Mouse (Mus musculus) olfactory bulb, adult 2 months (tissue): ENCODE data around the gene Uba52. TPM values are rescaled to one million over a fixed set of nuclear protein-coding genes. Genes with fewer than 3 reads are reported as not detected.
A peak's percentile ranks its signal among the peaks of the same experiment; 100 is the strongest.

Experiments used
- H3K27ac ChIP-seq: fragments of 200-500 bp; 2 replicates; pipeline ENCODE4 v1.5.1; 2012; ENCODE audit warnings: low read depth, low read length; ENCODE audit not compliant: insufficient read depth
- H3K4me1 ChIP-seq: fragments of 200-500 bp; 2 replicates; pipeline ENCODE4 v1.6.1; 2012; ENCODE audit warnings: low read length; ENCODE audit not compliant: control insufficient read depth, insufficient read depth
- H3K4me3 ChIP-seq: fragments of 200-500 bp; 2 replicates; pipeline ENCODE4 v1.5.1; 2012; ENCODE audit warnings: mild to moderate bottlenecking, low read depth, low read length, moderate library complexity; ENCODE audit not compliant: insufficient read depth
- CTCF ChIP-seq: fragments of 200-500 bp; IDR thresholded peaks from 2 replicates; pipeline ENCODE4 v1.5.1; 2012; ENCODE audit warnings: low read depth, mild to moderate bottlenecking, low read length, moderate library complexity; ENCODE audit not compliant: insufficient read depth
- POLR2A ChIP-seq: fragments of 200-500 bp; IDR thresholded peaks from 2 replicates; pipeline ENCODE4 v1.6.1; 2012; ENCODE audit warnings: mild to moderate bottlenecking, low read depth, low read length, moderate library complexity; ENCODE audit not compliant: insufficient read depth
- WGBS: fragments of 180-500 bp; shearing (Covaris S2); methylation state at CpG from one replicate; pipeline ENCODE4 v1.1.7; 2018; 5-methylcytosine and 5-hydroxymethylcytosine counted together
- polyA plus RNA-seq: library from polyadenylated mRNA; stranded (reverse); fragments of >200 nt; gene quantifications from 2 replicates; pipeline ENCODE4 v1.2.4, GENCODE M21; 2012; ENCODE audit warnings: low replicate concordance; ENCODE audit not compliant: missing spikeins, insufficient read depth, insufficient read length

The Uba52 gene
- polyA plus RNA-seq, 1 experiment = not detected

GRCm38 (mm10) chr8:70538024-70538579, 27.5 kb upstream of the Uba52 start:
- peak overlapping the region; percentile 46; the same call in 1 of the 2 replicates for H3K27ac ChIP-seq
- peak overlapping the region; percentile 56 for H3K4me3 ChIP-seq
- TF ChIP-seq POLR2A (no peak), CTCF (no peak)
- WGBS = 15% methylated on average over 24 of the region's 24 CpGs
- H3K4me1 ChIP-seq = peaks cover 18% of the 10 kb centered on the region

DNA sequence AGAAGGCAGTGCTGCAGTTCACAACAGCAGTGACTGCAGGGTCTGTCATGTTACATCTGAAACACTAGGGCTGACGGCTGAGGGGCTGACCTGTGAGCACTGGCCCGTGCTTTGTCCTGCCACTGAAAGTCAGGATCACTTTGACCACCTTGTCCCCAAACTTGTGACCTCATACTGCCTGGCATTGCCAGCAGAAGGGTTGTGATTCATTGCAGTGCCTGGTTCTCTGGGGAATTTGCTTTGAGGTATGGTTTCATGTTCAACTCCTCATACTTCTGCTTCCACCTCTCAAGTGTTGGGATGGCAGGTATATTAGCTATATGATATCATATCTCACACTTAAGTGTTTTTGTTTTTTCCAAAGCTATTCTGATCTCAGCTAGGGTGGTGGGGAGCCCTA, 25.1 kb upstream of the Uba52 start:
- TF ChIP-seq POLR2A (no peak), CTCF (no peak)
- H3K4me1 ChIP-seq = peaks cover 13% of the 10 kb centered on the region
- no peak overlapping the region for H3K27ac ChIP-seq
- H3K4me3 ChIP-seq = no peak overlapping the region
- 91% methylated on average over 2 of the region's 2 CpGs for WGBS

GRCm38 (mm10) chr8:70535221-70535620, 24.6 kb upstream of the Uba52 start:
- no peak overlapping the region for H3K27ac ChIP-seq
- no peak for TF ChIP-seq CTCF
- no peak for TF ChIP-seq POLR2A
- 83% methylated on average over 3 of the region's 3 CpGs for WGBS
- no peak overlapping the region for H3K4me3 ChIP-seq
- peaks cover 8% of the 10 kb centered on the region for H3K4me1 ChIP-seq

DNA sequence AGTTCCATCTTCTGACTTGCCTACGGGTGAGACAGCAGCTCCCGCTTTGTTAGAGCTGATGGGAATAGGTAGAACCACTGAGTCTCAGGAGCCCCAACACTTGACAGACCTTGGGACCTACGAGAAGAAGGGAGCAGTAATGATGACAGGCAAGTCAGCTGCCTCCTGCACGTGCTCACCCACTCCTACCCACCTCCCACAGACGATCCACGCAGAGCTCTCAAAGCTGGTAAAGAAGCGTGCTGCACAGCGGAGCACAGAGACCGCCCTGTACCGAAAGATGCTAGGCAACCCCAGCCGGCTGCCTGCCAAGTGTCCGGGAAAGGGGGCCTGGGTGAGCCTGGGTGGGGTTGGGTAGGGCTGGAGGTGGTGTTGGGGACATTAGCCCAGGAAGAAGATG, 23.7 kb upstream of the Uba52 start:
- H3K4me3 ChIP-seq = no peak overlapping the region
- H3K27ac ChIP-seq = no peak overlapping the region
- TF ChIP-seq CTCF = no peak
- no peak for TF ChIP-seq POLR2A
- H3K4me1 ChIP-seq = peaks cover 15% of the 10 kb centered on the region
- 72% methylated on average over 12 of the region's 12 CpGs for WGBS

GRCm38 (mm10) chr8:70530314-70530713, 19.7 kb upstream of the Uba52 start:
- WGBS = 80% methylated on average over 2 of the region's 2 CpGs
- Histone ChIP-seq H3K27ac (no peak overlapping the region), H3K4me3 (no peak overlapping the region), H3K4me1 (peaks cover 14% of the 10 kb centered on the region)
- TF ChIP-seq CTCF (no peak), POLR2A (no peak)

- Histone ChIP-seq H3K27ac (no peak overlapping the region), H3K4me3 (no peak overlapping the region), H3K4me1 (peaks cover 14% of the 10 kb centered on the region)
- TF ChIP-seq CTCF (no peak), POLR2A (no peak)
- 72% methylated on average over 3 of the region's 3 CpGs for WGBS
Measured at GRCm38 (mm10) chr8:70529741-70530161, 19.1 kb upstream of the Uba52 start.

DNA sequence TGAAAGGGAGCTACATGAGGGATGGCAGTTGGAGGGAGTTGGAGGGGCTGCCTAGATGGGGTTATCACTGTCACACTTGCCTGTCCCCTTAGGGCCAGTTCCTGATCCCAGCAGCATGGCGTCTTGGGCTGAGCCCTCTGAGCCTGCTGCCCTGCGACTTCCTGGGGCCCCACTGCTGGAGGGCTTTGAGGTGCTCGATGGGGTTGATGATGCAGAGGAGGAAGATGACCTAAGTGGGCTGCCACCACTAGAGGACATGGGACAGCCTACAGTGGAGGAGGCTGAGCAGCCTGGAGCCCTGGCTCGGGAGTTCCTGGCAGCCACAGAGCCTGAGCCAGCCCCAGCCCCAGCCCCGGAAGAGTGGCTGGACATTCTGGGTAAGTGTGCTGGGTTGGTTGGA, 18.7 kb upstream of the Uba52 start:
- H3K4me1 ChIP-seq = peaks cover 13% of the 10 kb centered on the region
- TF ChIP-seq POLR2A (no peak), CTCF (no peak)
- no peak overlapping the region for H3K27ac ChIP-seq
- no peak overlapping the region for H3K4me3 ChIP-seq
- WGBS = 70% methylated on average over 5 of the region's 5 CpGs

DNA sequence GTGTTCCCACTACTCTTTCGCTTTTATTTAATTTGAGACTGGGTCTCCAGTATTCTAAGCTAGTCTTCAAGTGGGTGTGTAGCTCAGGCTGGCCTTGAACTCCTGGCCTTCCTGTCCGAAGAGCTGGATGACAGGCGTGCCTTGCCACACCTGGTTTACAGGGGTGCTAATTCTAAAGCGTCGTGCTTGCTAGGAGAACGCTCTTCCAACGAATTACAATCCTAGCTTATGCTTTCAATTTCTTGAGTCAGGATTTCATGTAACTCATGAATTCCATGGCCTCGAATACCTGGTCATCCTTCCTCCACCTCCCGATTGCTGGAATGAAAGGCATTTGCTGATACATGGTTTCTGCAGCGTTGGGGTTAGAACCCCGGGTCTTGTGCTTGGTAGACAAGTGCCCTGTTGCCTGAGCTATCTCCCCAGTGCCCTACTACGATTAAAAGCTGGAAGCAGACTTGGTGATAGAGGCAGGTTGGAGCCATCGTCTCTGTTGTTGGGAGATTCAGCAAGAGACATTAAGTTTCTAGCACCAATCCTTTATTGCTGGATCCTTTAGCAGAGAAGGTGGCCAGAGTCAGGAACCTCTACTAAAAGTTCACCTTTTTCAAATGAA, 17.7 kb upstream of the Uba52 start:
- peaks cover 12% of the 10 kb centered on the region for H3K4me1 ChIP-seq
- 0 out of 2 replicates have a peak overlapping the region, but pooled peaks have one; percentile 38 for H3K27ac ChIP-seq
- 23% methylated on average over 13 of the region's 13 CpGs for WGBS
- TF ChIP-seq CTCF (no peak), POLR2A (no peak)
- H3K4me3 ChIP-seq = peak overlapping the region; percentile 89

DNA sequence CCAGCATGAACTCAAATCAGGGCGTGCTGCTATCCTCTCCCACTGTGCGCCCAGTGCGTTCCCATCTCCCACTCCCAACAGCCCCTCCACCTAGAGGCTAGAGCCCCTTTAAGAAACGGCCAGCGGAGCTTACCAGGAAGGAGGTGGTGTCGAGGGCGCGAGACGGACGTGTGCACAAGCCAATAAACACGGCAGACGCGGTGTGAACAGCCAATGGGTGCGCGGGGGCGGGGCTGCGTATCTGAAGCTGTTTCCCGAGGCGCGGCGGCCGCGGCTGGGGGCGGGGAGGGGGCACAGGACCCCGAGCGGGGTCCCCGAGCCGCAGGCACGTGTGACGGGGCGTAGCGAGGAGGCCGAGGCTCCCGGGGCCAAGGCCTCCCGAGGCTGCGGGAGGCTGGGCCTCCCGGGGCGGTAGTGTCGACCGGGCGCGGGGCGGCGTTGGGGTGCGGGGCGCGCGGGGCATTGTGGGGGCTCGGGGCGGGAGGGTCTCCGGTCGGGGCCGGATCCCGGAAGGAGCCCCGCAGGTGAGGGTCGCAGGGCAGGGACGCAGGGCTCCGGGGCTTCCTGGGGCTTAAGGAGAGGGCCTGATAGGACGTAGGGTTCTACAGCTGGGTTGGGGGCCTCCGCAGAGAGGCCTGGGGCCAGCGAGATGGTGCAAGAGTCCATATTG, 17.0 kb upstream of the Uba52 start, which contains the start of the genes Fkbp8 and Kxd1:
Gene Fkbp8, plus strand, starts transcription at position 213 of the 670 bp plus-strand sequence.
Gene Kxd1, minus strand, starts transcription at position 445 of the 670 bp plus-strand sequence.
- WGBS = 1% methylated on average over 61 of the region's 61 CpGs

More for the DNA sequence above, 17.0 kb upstream of the Uba52 start, which contains the start of the genes Fkbp8 and Kxd1:
- Histone ChIP-seq H3K4me1 (peaks cover 12% of the 10 kb centered on the region), H3K27ac (peak within 1 kb of the TSS; percentile 63), H3K4me3 (peak within 1 kb of the TSS; percentile 89)
- TF ChIP-seq CTCF = no peak
- no peak for TF ChIP-seq POLR2A
